Mouse (Mus musculus): ENCODE data around the gene Vwf.

DNA sequence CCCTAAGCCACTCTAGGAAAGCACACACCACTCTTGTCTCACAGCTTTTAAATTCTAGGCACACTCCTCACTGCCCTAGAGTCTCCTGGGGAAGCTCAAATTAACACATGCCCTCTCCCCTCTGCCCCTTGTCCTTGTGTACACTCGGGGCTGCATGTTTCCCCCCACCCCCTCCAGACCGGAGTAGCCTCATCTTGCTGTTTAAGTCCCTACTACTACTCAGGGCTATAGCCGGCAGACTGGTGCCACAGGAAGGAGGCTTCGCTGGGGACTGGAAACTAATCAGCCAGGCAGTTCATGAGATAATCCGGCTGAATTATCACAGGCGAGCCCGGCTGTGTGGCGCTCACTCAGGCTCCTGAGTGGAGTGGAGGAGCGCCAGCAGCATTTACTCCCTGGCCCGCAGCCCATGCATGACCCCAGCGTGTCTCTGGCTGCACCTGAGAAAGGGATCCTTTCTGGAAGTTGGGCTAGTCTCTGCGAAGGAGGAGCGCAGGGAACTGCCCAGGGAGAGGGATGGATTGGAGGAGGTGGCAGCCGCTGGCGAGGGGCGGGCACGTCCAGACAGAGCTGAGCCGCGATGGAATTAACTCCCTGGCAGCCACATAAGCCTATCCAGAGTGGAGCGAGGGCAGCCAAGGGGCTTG is 143.6 kb downstream of the Vwf start, which contains the start of gene Ano2:
- TF ChIP-seq POLR2A (IDR thresholded peaks at IDR 0.05; ENCODE audit: extremely low read depth, insufficient read depth, low read length) (no peak), CTCF (IDR thresholded peaks at IDR 0.05; ENCODE audit: low read depth, low read length) (no peak)
